Mouse (Mus musculus): Measurements from ENCODE around the gene Gbx2. TPM values are rescaled to one million over a fixed set of nuclear protein-coding genes. Genes with fewer than 3 reads are reported as not detected.

Gene Gbx2
- polyA plus RNA-seq, 1 experiment = 2.4 TPM

DNA sequence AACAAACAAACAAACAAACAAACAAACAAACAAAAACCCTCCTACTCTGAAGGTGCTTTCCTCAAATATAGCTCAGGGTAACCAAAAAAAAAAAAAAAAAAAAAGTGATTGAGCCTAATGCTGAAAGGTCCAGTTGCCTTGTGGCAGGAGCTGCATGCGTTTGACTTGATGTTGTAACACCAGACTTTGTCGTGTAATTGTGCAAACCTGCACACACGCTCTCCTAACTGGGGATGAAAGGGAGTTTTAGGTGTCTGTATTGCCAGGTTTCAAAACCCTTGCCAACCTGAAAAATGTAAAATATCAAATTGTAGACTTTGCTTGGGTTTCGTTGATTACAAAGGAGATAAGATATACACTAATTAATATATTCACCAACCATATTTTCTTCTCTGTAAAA lies 17.4 kb downstream of the Gbx2 start:
- 58% methylated on average over 4 of the region's 4 CpGs for WGBS
- H3K4me3 ChIP-seq (replicated peaks; ENCODE audit: control insufficient read depth, low read depth, low read length) = no peak overlapping the region
- TF ChIP-seq POLR2A (IDR thresholded peaks at IDR 0.05; ENCODE audit: borderline replicate concordance, control insufficient read depth, low read depth, low read length) = no peak
- no peak for TF ChIP-seq CTCF (IDR thresholded peaks at IDR 0.05; ENCODE audit: control insufficient read depth, insufficient read depth, low read length)
- H3K27ac ChIP-seq (ENCODE audit: control insufficient read depth, insufficient read depth, low read depth, low read length, poor library complexity) = no peak overlapping the region
- H3K4me1 ChIP-seq (ENCODE audit: control insufficient read depth, insufficient read depth, low read length) = no peaks in the 10 kb centered on the region

- 70% methylated on average over 5 of the region's 5 CpGs for WGBS
- Histone ChIP-seq H3K27ac (ENCODE audit: control insufficient read depth, insufficient read depth, low read depth, low read length, poor library complexity) (no peak overlapping the region), H3K4me3 (replicated peaks; ENCODE audit: control insufficient read depth, low read depth, low read length) (no peak overlapping the region), H3K4me1 (ENCODE audit: control insufficient read depth, insufficient read depth, low read length) (no peaks in the 10 kb centered on the region)
- TF ChIP-seq CTCF (IDR thresholded peaks at IDR 0.05; ENCODE audit: control insufficient read depth, insufficient read depth, low read length) (no peak), POLR2A (IDR thresholded peaks at IDR 0.05; ENCODE audit: borderline replicate concordance, control insufficient read depth, low read depth, low read length) (no peak)
These were observed 18.6 kb downstream of the Gbx2 start for GRCm38 (mm10) chr1:89912392-89912791.

GRCm38 (mm10) chr1:89909796-89910195 lies 21.2 kb downstream of the Gbx2 start:
- Histone ChIP-seq H3K27ac (ENCODE audit: control insufficient read depth, insufficient read depth, low read depth, low read length, poor library complexity) (no peak overlapping the region), H3K4me1 (ENCODE audit: control insufficient read depth, insufficient read depth, low read length) (no peaks in the 10 kb centered on the region), H3K4me3 (replicated peaks; ENCODE audit: control insufficient read depth, low read depth, low read length) (no peak overlapping the region)
- TF ChIP-seq POLR2A (IDR thresholded peaks at IDR 0.05; ENCODE audit: borderline replicate concordance, control insufficient read depth, low read depth, low read length) = no peak
- no peak for TF ChIP-seq CTCF (IDR thresholded peaks at IDR 0.05; ENCODE audit: control insufficient read depth, insufficient read depth, low read length)
- 81% methylated on average over 8 of the region's 8 CpGs for WGBS

DNA sequence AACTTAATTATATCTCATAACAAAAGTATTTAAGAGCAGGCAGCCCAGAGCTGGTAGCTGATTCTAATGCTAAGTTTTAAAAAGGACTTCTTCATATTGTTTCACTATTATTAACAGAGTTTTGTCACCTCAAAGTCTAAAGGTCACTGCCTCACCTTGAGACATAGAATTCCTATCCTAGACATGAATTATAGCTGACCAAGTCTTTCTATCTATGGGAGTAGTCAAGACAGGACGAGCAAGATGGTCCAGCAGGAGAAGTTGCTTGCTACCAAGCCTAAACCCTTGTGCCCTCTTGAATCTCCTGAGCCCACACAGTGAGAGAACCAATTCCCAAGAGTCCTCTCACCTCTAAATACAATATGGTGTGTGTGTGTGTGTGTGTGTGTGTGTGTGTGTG lies 28.3 kb downstream of the Gbx2 start:
- 60% methylated on average over 1 of the region's 1 CpGs for WGBS
- H3K27ac ChIP-seq (ENCODE audit: control insufficient read depth, insufficient read depth, low read depth, low read length, poor library complexity) = no peak overlapping the region
- H3K4me1 ChIP-seq (ENCODE audit: control insufficient read depth, insufficient read depth, low read length) = 0 out of 2 replicates have a peak, but pooled peaks cover 1% of the 10 kb centered on the region
- no peak for TF ChIP-seq CTCF (IDR thresholded peaks at IDR 0.05; ENCODE audit: control insufficient read depth, insufficient read depth, low read length)
- no peak overlapping the region for H3K4me3 ChIP-seq (replicated peaks; ENCODE audit: control insufficient read depth, low read depth, low read length)

- WGBS = 11% methylated on average over 2 of the region's 2 CpGs
- Histone ChIP-seq H3K27ac (ENCODE audit: control insufficient read depth, insufficient read depth, low read depth, low read length, poor library complexity) (no peak overlapping the region), H3K4me1 (ENCODE audit: control insufficient read depth, insufficient read depth, low read length) (0 out of 2 replicates have a peak, but pooled peaks cover 1% of the 10 kb centered on the region), H3K4me3 (replicated peaks; ENCODE audit: control insufficient read depth, low read depth, low read length) (no peak overlapping the region)
- no peak for TF ChIP-seq CTCF (IDR thresholded peaks at IDR 0.05; ENCODE audit: control insufficient read depth, insufficient read depth, low read length)
- no peak for TF ChIP-seq POLR2A (IDR thresholded peaks at IDR 0.05; ENCODE audit: borderline replicate concordance, control insufficient read depth, low read depth, low read length)
These were observed 28.7 kb downstream of the Gbx2 start for GRCm38 (mm10) chr1:89902236-89902635.

DNA sequence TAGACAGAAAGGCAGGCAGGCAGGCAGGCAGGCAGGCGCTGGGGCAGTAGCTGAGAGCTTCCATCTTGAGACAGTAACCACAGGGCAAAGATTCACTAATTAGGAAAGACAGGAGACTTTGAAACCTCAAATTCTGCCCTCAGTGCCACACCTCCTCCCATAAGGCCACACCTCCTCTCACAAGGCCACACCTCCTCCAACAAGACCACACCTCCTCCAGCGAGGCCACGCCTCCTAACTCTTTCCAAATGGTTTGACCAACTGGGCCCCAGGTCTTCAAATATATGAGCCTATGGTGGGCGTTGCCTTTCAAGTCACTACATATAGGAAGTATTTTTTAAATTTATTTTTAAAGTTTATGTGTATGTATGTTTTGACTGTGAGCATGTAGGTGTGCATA lies 29.6 kb downstream of the Gbx2 start:
- no peak for TF ChIP-seq CTCF (IDR thresholded peaks at IDR 0.05; ENCODE audit: control insufficient read depth, insufficient read depth, low read length)
- TF ChIP-seq POLR2A (IDR thresholded peaks at IDR 0.05; ENCODE audit: borderline replicate concordance, control insufficient read depth, low read depth, low read length) = no peak
- Histone ChIP-seq H3K4me3 (replicated peaks; ENCODE audit: control insufficient read depth, low read depth, low read length) (no peak overlapping the region), H3K4me1 (ENCODE audit: control insufficient read depth, insufficient read depth, low read length) (0 out of 2 replicates have a peak, but pooled peaks cover 1% of the 10 kb centered on the region), H3K27ac (ENCODE audit: control insufficient read depth, insufficient read depth, low read depth, low read length, poor library complexity) (no peak overlapping the region)
- 59% methylated on average over 4 of the region's 4 CpGs for WGBS

DNA sequence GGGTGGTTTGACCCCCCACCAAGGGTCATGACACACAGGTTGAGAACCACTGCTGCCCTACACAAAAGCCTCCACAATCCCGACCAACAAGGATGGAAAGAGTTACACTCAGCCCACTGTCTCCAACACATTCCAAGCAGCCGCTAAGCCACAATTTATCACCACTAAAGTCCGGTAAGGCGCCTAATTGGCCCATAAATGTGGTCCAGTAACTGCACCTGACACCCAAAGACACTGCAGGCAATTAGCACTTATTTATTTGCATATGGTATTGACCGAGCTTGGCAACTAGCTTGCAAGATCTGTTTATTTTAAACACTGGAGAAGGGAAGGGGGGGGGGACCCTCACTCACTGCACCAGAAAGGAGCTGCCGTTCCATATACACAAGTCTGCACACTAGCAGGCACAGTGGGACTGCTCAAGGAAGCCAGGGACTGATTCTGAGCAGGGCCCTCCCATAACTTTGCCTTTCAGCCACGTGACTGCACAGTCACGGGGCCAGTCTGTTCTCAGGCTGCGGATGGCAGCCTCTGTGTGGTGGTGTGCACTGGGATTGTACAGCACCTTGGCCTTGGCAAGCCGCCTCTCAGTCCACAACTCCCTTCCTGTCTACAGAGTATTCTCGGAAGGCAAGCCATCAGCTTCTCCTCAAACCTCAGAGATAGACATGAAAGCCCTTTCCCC lies 31.1 kb downstream of the Gbx2 start:
- H3K27ac ChIP-seq (ENCODE audit: control insufficient read depth, insufficient read depth, low read depth, low read length, poor library complexity) = no peak overlapping the region
- 62% methylated on average over 11 of the region's 11 CpGs for WGBS
- no peak overlapping the region for H3K4me3 ChIP-seq (replicated peaks; ENCODE audit: control insufficient read depth, low read depth, low read length)
- TF ChIP-seq CTCF (IDR thresholded peaks at IDR 0.05; ENCODE audit: control insufficient read depth, insufficient read depth, low read length) (no peak), POLR2A (IDR thresholded peaks at IDR 0.05; ENCODE audit: borderline replicate concordance, control insufficient read depth, low read depth, low read length) (no peak)
- 0 out of 2 replicates have a peak, but pooled peaks cover 1% of the 10 kb centered on the region for H3K4me1 ChIP-seq (ENCODE audit: control insufficient read depth, insufficient read depth, low read length)

GRCm38 (mm10) chr1:89899036-89899435 lies 31.9 kb downstream of the Gbx2 start:
- Histone ChIP-seq H3K4me1 (ENCODE audit: control insufficient read depth, insufficient read depth, low read length) (0 out of 2 replicates have a peak, but pooled peaks cover 1% of the 10 kb centered on the region), H3K4me3 (replicated peaks; ENCODE audit: control insufficient read depth, low read depth, low read length) (no peak overlapping the region), H3K27ac (ENCODE audit: control insufficient read depth, insufficient read depth, low read depth, low read length, poor library complexity) (no peak overlapping the region)
- TF ChIP-seq POLR2A (IDR thresholded peaks at IDR 0.05; ENCODE audit: borderline replicate concordance, control insufficient read depth, low read depth, low read length) (no peak), CTCF (IDR thresholded peaks at IDR 0.05; ENCODE audit: control insufficient read depth, insufficient read depth, low read length) (no peak)
- 0% methylated on average over 2 of the region's 2 CpGs for WGBS

GRCm38 (mm10) chr1:89895801-89896200 lies 35.2 kb downstream of the Gbx2 start:
- Histone ChIP-seq H3K4me1 (ENCODE audit: control insufficient read depth, insufficient read depth, low read length) (0 out of 2 replicates have a peak, but pooled peaks cover 1% of the 10 kb centered on the region), H3K27ac (ENCODE audit: control insufficient read depth, insufficient read depth, low read depth, low read length, poor library complexity) (no peak overlapping the region), H3K4me3 (replicated peaks; ENCODE audit: control insufficient read depth, low read depth, low read length) (no peak overlapping the region)
- TF ChIP-seq CTCF (IDR thresholded peaks at IDR 0.05; ENCODE audit: control insufficient read depth, insufficient read depth, low read length) (no peak), POLR2A (IDR thresholded peaks at IDR 0.05; ENCODE audit: borderline replicate concordance, control insufficient read depth, low read depth, low read length) (no peak)
- 93% methylated on average over 5 of the region's 5 CpGs for WGBS
